Mouse (Mus musculus) midbrain, embryonic 14.5 days (tissue): ENCODE measurements around the gene Vti1a. TPM values are rescaled to one million over a fixed set of nuclear protein-coding genes. Genes with fewer than 3 reads are reported as not detected.

ENCODE experiments used
- ATAC-seq: fragments of 200-750 bp; cut with Nextera tagmentation; 2 replicates; pipeline ENCODE4 v1.8.0; 2017; ENCODE audit warnings: moderate number of reproducible peaks, moderate library complexity; ENCODE audit not compliant: low FRiP score, low TSS enrichment
- DNase-seq: peaks from one replicate; pipeline ENCODE4 v3.0.0-alpha.2; 2015
- H3K27ac ChIP-seq: fragments of 300-500 bp; sonication (generic); replicated peaks from 2 replicates; pipeline ENCODE4 v1.5.1; 2014; ENCODE audit warnings: mild to moderate bottlenecking, low read depth, low read length, moderate library complexity
- H3K27me3 ChIP-seq: fragments of 300-500 bp; sonication (generic); 2 replicates; pipeline ENCODE4 v1.6.1; 2014; ENCODE audit warnings: low read length, control low read depth, mixed read lengths; ENCODE audit not compliant: control insufficient read depth, insufficient read depth
- H3K36me3 ChIP-seq: fragments of 300-500 bp; sonication (generic); 2 replicates; pipeline ENCODE4 v1.6.1; 2014; ENCODE audit warnings: low read length, control low read depth; ENCODE audit not compliant: control insufficient read depth, insufficient read depth
- H3K4me1 ChIP-seq: fragments of 300-500 bp; sonication (generic); 2 replicates; pipeline ENCODE4 v1.6.1; 2014; ENCODE audit warnings: mild to moderate bottlenecking, antibody characterized with exemption, low read length, control low read depth; ENCODE audit not compliant: control insufficient read depth, insufficient read depth
- H3K4me2 ChIP-seq: fragments of 300-500 bp; sonication (generic); 2 replicates; pipeline ENCODE4 v1.6.1; 2014; ENCODE audit warnings: mild to moderate bottlenecking, low read length, moderate library complexity
- H3K4me3 ChIP-seq: fragments of 300-500 bp; sonication (generic); replicated peaks from 2 replicates; pipeline ENCODE4 v1.5.1; 2014; ENCODE audit warnings: low read depth, low read length
- H3K9ac ChIP-seq: fragments of 300-500 bp; sonication (generic); replicated peaks from 2 replicates; pipeline ENCODE4 v1.6.1; 2014; ENCODE audit warnings: mild to moderate bottlenecking, low read length, moderate library complexity
- H3K9me3 ChIP-seq: fragments of 300-500 bp; sonication (generic); 2 replicates; pipeline ENCODE4 v1.6.1; 2016; ENCODE audit warnings: low read length, control low read depth, mixed read lengths; ENCODE audit not compliant: control insufficient read depth
- WGBS: fragments of 180-500 bp; shearing (Covaris S2); extraction: QIAGEN DNeasy Blood & Tissue Kit; methylation state at CpG from one replicate; pipeline ENCODE4 v1.1.7; 2014; 5-methylcytosine and 5-hydroxymethylcytosine counted together
- polyA plus RNA-seq: library from polyadenylated mRNA; unstranded; fragments of >200 nt; fragmentation: Nextera tagmentation; extraction: Ambion mirVana; gene quantifications from 2 replicates; pipeline ENCODE4 v1.2.1, GENCODE M21; 2014

The Vti1a gene
- polyA plus RNA-seq, 1 experiment from 2014 or later, result 33.9 TPM

DNA sequence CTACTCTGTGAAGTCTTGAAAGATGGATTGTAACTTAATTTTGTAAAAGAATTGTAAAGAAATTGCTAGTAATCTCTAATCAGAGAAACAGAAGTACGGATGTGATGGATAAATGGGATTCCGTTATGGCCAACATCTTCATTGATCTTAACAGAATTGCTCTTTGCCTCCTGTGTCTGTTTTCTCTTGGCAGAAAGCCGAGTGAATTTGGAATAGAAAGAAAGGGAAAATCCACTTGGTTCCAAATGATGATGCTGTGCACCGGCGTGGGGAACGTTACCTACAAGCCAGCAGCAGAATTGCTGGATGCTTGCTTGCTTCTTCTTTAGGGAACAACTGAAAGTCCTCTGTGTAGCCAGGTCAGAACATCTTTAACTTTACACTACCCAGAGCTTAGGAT lies 24.4 kb downstream of the Vti1a start:
- 82% methylated on average over 6 of the region's 6 CpGs for WGBS
- Histone ChIP-seq H3K9me3 (no peaks in the 10 kb centered on the region), H3K27ac (no peak overlapping the region), H3K4me3 (no peak overlapping the region), H3K27me3 (no peaks in the 10 kb centered on the region), H3K4me2 (no peak overlapping the region), H3K9ac (no peak overlapping the region), H3K36me3 (no peaks in the 10 kb centered on the region), H3K4me1 (peaks cover 13% of the 10 kb centered on the region)
- ATAC-seq (no peak), DNase-seq (no peak)

GRCm38 (mm10) chr19:55341377-55341776 lies 25.3 kb downstream of the Vti1a start:
- WGBS, result 75% methylated on average over 3 of the region's 3 CpGs
- Histone ChIP-seq H3K36me3 (no peaks in the 10 kb centered on the region), H3K27me3 (no peaks in the 10 kb centered on the region), H3K4me3 (no peak overlapping the region), H3K27ac (no peak overlapping the region), H3K4me1 (peaks cover 9% of the 10 kb centered on the region), H3K9me3 (no peaks in the 10 kb centered on the region), H3K4me2 (no peak overlapping the region), H3K9ac (no peak overlapping the region)
- DNase-seq (peak; percentile 70), ATAC-seq (no peak)

GRCm38 (mm10) chr19:55342423-55342822 lies 26.3 kb downstream of the Vti1a start:
- no peaks in the 10 kb centered on the region for H3K4me1 ChIP-seq
- H3K27me3 ChIP-seq, result no peaks in the 10 kb centered on the region
- H3K4me2 ChIP-seq, result no peak overlapping the region
- H3K36me3 ChIP-seq, result no peaks in the 10 kb centered on the region
- no peak overlapping the region for H3K9ac ChIP-seq
- no peaks in the 10 kb centered on the region for H3K9me3 ChIP-seq
- DNase-seq (no peak), ATAC-seq (no peak)
- H3K27ac ChIP-seq, result no peak overlapping the region
- 93% methylated on average over 7 of the region's 7 CpGs for WGBS
- no peak overlapping the region for H3K4me3 ChIP-seq

- Histone ChIP-seq H3K4me2 (no peak overlapping the region), H3K9me3 (no peaks in the 10 kb centered on the region), H3K27ac (no peak overlapping the region), H3K9ac (no peak overlapping the region), H3K36me3 (no peaks in the 10 kb centered on the region), H3K4me1 (no peaks in the 10 kb centered on the region), H3K4me3 (no peak overlapping the region), H3K27me3 (no peaks in the 10 kb centered on the region)
- DNase-seq (no peak), ATAC-seq (no peak)
- 92% methylated on average over 9 of the region's 9 CpGs for WGBS
Observed at GRCm38 (mm10) chr19:55343274-55343673, 27.2 kb downstream of the Vti1a start.

GRCm38 (mm10) chr19:55348187-55348586 lies 32.1 kb downstream of the Vti1a start:
- Histone ChIP-seq H3K4me1 (no peaks in the 10 kb centered on the region), H3K27me3 (no peaks in the 10 kb centered on the region), H3K27ac (no peak overlapping the region), H3K9me3 (no peaks in the 10 kb centered on the region), H3K36me3 (no peaks in the 10 kb centered on the region), H3K9ac (no peak overlapping the region), H3K4me3 (no peak overlapping the region), H3K4me2 (no peak overlapping the region)
- 93% methylated on average over 3 of the region's 3 CpGs for WGBS
- ATAC-seq (no peak), DNase-seq (no peak)

DNA sequence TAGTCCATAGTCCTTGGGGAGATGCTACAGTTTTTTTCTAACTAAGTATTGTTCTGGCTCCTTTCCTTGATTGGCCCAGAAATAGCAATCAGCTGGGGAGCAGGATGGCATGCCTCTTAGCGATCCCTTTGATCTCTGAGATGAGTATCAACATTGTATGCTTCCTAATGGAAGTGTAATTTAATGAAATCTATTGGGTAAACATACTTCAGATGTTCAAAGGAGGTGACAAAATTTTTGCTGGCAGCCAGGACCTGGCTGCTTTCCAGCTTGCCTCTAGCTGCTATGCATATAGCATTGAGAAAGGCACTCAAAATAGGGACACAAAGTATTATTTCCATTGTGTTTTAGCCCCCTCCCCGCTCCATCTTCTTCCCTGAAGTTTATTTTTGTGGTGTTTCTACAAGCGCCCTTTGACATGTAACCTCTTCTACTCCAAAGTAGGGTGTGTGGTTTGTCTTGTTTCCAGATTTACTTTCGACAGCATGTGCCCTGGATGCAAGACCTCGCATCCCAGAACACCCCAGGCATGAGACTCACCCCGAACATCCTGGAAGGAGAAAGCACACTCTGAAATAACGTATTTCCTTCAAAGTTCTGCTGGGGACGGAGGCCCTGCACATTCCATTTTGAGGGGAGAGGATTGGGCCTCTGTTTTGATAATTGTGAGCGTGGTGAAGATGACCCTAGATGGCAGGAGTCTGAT lies 34.7 kb downstream of the Vti1a start:
- Histone ChIP-seq H3K4me1 (no peaks in the 10 kb centered on the region), H3K4me2 (no peak overlapping the region), H3K27ac (0 out of 2 replicates have a peak overlapping the region, but pooled peaks have one; percentile 20), H3K9ac (no peak overlapping the region), H3K4me3 (no peak overlapping the region), H3K9me3 (no peaks in the 10 kb centered on the region), H3K36me3 (no peaks in the 10 kb centered on the region), H3K27me3 (no peaks in the 10 kb centered on the region)
- 80% methylated on average over 9 of the region's 9 CpGs for WGBS
- peak; percentile 70 for DNase-seq
- ATAC-seq, result no peak

DNA sequence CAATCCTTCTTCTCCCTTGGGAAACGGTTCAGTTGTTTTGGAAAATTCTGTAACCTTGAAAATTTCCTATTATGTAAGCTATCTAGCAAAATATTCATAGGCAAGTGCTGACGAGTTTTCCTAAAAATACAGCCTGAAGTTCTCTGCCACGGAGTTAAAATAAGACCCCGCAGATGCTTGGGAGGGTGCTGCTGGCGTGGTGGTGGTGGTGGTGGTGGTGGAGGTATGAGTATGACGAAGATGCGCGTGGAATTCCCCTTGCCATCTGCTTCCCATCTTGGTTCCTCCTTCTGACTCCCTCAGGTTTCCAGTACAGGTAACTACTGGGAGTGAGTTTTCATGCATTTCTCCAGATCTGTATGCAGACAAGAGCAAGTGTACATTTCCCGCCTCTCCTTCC lies 46.5 kb downstream of the Vti1a start:
- Histone ChIP-seq H3K4me3 (no peak overlapping the region), H3K27ac (no peak overlapping the region), H3K4me2 (no peak overlapping the region), H3K4me1 (no peaks in the 10 kb centered on the region), H3K36me3 (no peaks in the 10 kb centered on the region), H3K27me3 (no peaks in the 10 kb centered on the region), H3K9me3 (no peaks in the 10 kb centered on the region), H3K9ac (no peak overlapping the region)
- no peak for ATAC-seq
- 99% methylated on average over 9 of the region's 9 CpGs for WGBS
- no peak for DNase-seq

DNA sequence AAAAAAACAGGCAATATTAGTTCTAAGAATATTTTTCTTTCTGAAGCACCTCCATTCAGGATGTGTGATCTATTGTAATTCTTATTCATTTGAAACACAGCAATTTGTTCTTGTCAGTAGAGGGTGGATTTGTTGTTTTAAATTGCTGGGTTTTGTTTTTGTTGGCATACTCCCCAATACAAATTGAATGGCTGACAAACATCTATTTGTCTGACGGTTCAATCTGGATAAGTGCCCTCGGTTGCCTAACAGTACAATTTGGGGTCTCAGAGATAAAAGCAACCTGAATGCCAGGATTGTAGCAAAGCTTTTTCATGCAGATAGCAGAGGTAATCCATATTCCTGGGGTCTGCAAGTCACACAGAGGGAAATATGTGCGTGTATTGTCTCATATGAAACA lies 53.6 kb downstream of the Vti1a start:
- no peak overlapping the region for H3K4me2 ChIP-seq
- H3K9ac ChIP-seq, result no peak overlapping the region
- 54% methylated on average over 3 of the region's 3 CpGs for WGBS
- H3K27ac ChIP-seq, result no peak overlapping the region
- H3K4me1 ChIP-seq, result peaks cover 5% of the 10 kb centered on the region; the same call in 1 of the 2 replicates
- no peak overlapping the region for H3K4me3 ChIP-seq
- ATAC-seq (no peak), DNase-seq (peak; percentile 15)
- H3K27me3 ChIP-seq, result no peaks in the 10 kb centered on the region
- no peaks in the 10 kb centered on the region for H3K36me3 ChIP-seq
- no peaks in the 10 kb centered on the region for H3K9me3 ChIP-seq

DNA sequence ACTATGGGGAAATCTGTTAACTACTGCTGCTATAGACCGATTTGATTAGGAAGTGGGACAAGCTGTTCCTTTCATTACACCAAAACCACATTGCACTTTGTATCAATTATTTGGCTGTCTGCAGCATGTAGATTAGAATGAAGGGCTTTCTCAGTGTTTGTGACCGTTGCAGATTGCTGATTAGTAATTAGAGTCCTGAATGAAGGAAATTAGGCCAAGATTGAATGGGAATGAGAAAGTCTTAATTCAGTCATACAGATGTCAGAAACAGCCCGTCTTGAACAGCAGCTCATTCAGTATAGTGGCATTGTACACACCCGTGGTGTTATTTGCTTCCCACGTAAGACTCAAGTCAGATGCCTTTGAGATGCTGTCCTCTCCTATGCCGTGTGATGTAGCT lies 60.2 kb downstream of the Vti1a start:
- Histone ChIP-seq H3K9me3 (no peaks in the 10 kb centered on the region), H3K9ac (no peak overlapping the region), H3K4me2 (no peak overlapping the region), H3K27me3 (no peaks in the 10 kb centered on the region), H3K4me3 (no peak overlapping the region), H3K27ac (peak overlapping the region; percentile 39; the same call in 1 of the 2 replicates), H3K36me3 (no peaks in the 10 kb centered on the region), H3K4me1 (peaks cover 22% of the 10 kb centered on the region)
- DNase-seq (peak; percentile 21), ATAC-seq (no peak)
- 54% methylated on average over 6 of the region's 6 CpGs for WGBS
